Mouse (Mus musculus): ENCODE measurements around the gene Actl6b.
"Not testable (repeated sequence)": the region's sequence is repeated elsewhere in the genome, so short reads cannot be mapped to it uniquely, and the experiment has no call there.

Gene Actl6b

GRCm38 (mm10) chr5:137608654-137609190 is 55.4 kb downstream of the Actl6b start:
- no peak for DNase-seq

DNA sequence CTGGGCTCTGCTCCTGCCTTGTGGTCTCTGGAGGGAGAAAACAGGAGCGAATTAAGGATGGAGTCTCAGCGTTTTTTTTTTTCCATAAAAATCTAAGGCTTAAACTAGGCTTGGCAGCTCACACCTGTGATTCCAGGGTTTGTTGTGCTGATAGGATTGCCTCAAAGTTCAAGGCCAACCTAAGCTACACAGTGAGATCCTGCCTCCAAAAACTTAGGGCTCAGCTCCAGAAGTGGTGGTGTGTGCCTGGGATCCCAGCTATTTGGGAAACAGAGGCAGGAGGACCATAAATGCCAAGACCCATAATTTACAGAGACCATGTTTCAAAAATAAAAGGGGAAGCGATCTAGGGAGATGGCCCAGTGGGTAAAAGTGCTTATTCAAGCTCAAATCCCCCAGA is 56.0 kb downstream of the Actl6b start:
- no peak for DNase-seq

DNA sequence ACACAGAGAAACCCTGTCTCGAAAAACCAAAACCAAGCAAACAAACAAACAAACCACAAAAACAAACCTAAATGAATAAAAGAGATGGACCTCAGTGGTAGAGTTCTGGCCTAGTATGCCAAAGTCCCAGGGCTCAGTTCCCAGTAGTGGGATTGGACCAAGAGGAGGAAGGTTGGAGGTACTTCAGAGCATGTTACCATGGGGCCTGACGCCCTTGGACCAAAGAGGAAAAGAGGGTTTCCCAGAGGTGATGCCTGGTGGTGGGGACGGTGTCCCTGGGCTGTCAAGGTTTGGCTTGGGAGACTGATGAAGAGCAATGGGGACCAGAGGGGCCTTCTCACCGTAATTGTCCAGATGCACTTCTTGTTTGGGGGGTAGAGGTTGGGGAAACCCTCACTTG is 56.7 kb downstream of the Actl6b start:
- DNase-seq, result no peak

- no peak for DNase-seq
Observed at GRCm38 (mm10) chr5:137610548-137611244, 57.4 kb downstream of the Actl6b start.

- DNase-seq, result no peak
Observed at GRCm38 (mm10) chr5:137611245-137611602, 57.9 kb downstream of the Actl6b start.

- DNase-seq, result no peak
Observed at GRCm38 (mm10) chr5:137613076-137613475, 59.8 kb downstream of the Actl6b start.

DNA sequence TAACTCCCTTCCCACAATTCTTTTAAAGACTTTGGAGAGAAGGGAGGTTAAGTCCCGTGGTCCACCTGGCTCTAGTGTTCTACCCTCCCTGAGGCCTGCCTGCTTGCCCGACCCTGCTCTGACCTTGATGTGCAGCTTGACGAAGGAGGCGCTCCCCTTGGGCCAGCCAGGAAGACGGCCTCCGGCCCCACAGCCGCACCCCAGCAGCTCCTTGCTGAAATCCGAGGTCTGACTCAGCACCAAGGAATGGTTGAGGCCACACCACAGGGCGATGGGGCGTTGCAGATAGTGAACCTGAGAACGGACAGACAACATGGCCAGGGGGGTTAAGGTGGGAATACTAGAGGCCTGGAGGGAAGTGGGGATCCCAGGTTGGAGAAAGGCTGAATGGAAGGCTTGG is 60.2 kb downstream of the Actl6b start, which contains the start of gene Pcolce:
TSS of gene Pcolce (minus strand) at position 235 of the 400 bp plus-strand sequence.
- no peak for DNase-seq

- DNase-seq, result not testable (repeated sequence)
Observed at GRCm38 (mm10) chr5:137614921-137615320, 61.6 kb downstream of the Actl6b start.

DNA sequence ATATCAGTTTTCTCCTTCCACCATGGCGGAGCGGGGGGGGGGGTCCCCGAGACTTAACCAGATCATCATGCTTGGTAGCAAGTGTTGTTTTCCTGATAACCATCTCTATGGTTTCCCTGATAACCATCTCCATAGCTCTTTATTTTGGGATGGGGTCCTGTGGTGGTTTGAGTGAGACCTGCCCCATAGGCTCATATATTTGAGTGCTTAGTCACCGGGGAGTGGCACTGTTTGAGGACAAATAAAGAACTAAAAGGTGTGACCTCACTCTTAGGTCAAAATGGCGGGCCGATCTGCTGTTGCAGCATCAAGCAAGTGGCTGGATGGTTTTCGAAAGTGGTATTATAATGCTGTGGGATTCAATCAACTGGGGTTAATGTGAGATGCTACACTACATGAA is 62.0 kb downstream of the Actl6b start:
- DNase-seq, result no peak

All from cerebellum, adult 9-11 months (tissue).